Mouse (Mus musculus) lung, embryonic 15.5 days (tissue): ENCODE data around the gene Naa60. TPM values are rescaled to one million over a fixed set of nuclear protein-coding genes. Genes with fewer than 3 reads are reported as not detected.

ENCODE experiments used
- ATAC-seq: fragments of 200-750 bp; cut with Nextera tagmentation; 2 replicates; pipeline ENCODE4 v1.8.0; 2017; ENCODE audit warnings: moderate number of reproducible peaks, borderline replicate concordance; ENCODE audit not compliant: low FRiP score, low TSS enrichment; ENCODE audit errors: extremely low read depth
- H3K27ac ChIP-seq: fragments of 300-500 bp; sonication (generic); 2 replicates; pipeline ENCODE4 v1.5.1; 2015; ENCODE audit warnings: moderate library complexity, mild to moderate bottlenecking, inconsistent platforms
- H3K27me3 ChIP-seq: fragments of 300-500 bp; sonication (generic); 2 replicates; pipeline ENCODE4 v1.6.1; 2015; ENCODE audit warnings: inconsistent platforms
- H3K36me3 ChIP-seq: fragments of 300-500 bp; sonication (generic); 2 replicates; pipeline ENCODE4 v1.6.1; 2015; ENCODE audit warnings: inconsistent platforms
- H3K4me1 ChIP-seq: fragments of 300-500 bp; sonication (generic); 2 replicates; pipeline ENCODE4 v1.6.1; 2015; ENCODE audit warnings: inconsistent platforms
- H3K4me2 ChIP-seq: fragments of 300-500 bp; sonication (generic); 2 replicates; pipeline ENCODE4 v1.6.1; 2015; ENCODE audit warnings: inconsistent platforms, mild to moderate bottlenecking, moderate library complexity
- H3K4me3 ChIP-seq: fragments of 300-500 bp; sonication (generic); 2 replicates; pipeline ENCODE4 v1.5.1; 2015; ENCODE audit warnings: mild to moderate bottlenecking, inconsistent platforms
- H3K9ac ChIP-seq: fragments of 300-500 bp; sonication (generic); 2 replicates; pipeline ENCODE4 v1.6.1; 2015; ENCODE audit warnings: inconsistent platforms
- H3K9me3 ChIP-seq: fragments of 300-500 bp; sonication (generic); 2 replicates; pipeline ENCODE4 v1.6.1; 2016; ENCODE audit warnings: inconsistent platforms
- WGBS: fragments of 180-500 bp; shearing (Covaris S2); methylation state at CpG from one replicate; pipeline ENCODE4 v1.1.7; 2015; 5-methylcytosine and 5-hydroxymethylcytosine counted together
- microRNA-seq: library from miRNA; unstranded; fragments of <30 nt; microRNA quantifications from one replicate; pipeline ENCODE4, GENCODE M21; 2016
- polyA plus RNA-seq: library from polyadenylated mRNA; unstranded; fragments of >200 nt; fragmentation: Nextera tagmentation; extraction: Ambion mirVana; gene quantifications from 2 replicates; pipeline ENCODE4 v1.2.1, GENCODE M21; 2015

Gene Naa60
- polyA plus RNA-seq, 1 experiment from 2014 or later = 49.7 TPM

DNA sequence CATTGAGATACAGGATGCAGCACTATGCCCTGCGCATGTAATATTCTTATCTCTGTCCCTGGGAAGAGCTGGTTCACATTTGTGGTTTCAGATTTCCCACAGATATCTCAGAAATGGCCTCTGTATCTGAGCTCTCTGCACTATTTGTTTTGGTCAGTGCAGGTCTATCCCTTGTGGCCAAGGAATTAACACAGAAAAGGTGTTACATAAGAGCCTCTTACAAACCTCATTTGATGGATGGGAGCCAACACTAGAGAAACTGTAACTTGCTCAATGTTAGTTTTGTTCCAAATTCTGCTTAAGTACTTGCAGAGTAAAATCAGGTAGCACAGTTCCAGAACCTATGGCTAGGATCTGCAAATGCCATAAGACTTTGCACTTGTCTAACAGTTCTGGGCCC is 61.9 kb downstream of the Naa60 start:
- WGBS = 95% methylated on average over 1 of the region's 1 CpGs
- no peak for ATAC-seq
- H3K9ac ChIP-seq = no peak overlapping the region
- H3K27ac ChIP-seq = no peak overlapping the region
- H3K27me3 ChIP-seq = no peaks in the 10 kb centered on the region
- H3K9me3 ChIP-seq = no peaks in the 10 kb centered on the region
- H3K4me1 ChIP-seq = no peaks in the 10 kb centered on the region
- H3K4me2 ChIP-seq = no peak overlapping the region
- peaks cover 45% of the 10 kb centered on the region for H3K36me3 ChIP-seq
- H3K4me3 ChIP-seq = no peak overlapping the region

- 87% methylated on average over 4 of the region's 4 CpGs for WGBS
- H3K27me3 ChIP-seq = no peaks in the 10 kb centered on the region
- H3K36me3 ChIP-seq = peaks cover 42% of the 10 kb centered on the region
- H3K4me1 ChIP-seq = no peaks in the 10 kb centered on the region
- H3K9ac ChIP-seq = no peak overlapping the region
- no peaks in the 10 kb centered on the region for H3K9me3 ChIP-seq
- H3K27ac ChIP-seq = no peak overlapping the region
- no peak for ATAC-seq
- H3K4me3 ChIP-seq = no peak overlapping the region
- H3K4me2 ChIP-seq = no peak overlapping the region
Measured at GRCm38 (mm10) chr16:3934701-3935100, 62.5 kb downstream of the Naa60 start.

DNA sequence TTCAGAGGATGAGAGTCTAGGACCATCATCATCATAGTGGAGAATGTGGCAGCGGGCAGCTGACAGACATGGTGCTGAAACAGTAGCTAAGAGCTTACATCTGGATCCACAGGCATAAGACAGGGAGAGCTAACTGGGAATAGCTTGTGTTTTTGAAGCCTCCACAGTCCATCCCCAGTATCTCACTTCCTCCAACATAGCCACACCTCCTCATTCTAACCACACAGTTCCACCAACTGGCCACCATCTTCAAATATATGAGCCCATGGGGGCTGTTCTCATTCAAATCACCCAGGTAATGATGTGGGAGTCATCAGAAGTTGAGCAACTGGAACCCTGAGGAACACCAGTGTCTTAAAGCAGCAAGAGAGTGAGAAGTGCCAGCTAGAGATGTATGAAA is 79.0 kb downstream of the Naa60 start:
- Histone ChIP-seq H3K4me3 (no peak overlapping the region), H3K36me3 (no peaks in the 10 kb centered on the region), H3K4me1 (no peaks in the 10 kb centered on the region), H3K27ac (no peak overlapping the region), H3K27me3 (no peaks in the 10 kb centered on the region), H3K9me3 (no peaks in the 10 kb centered on the region), H3K4me2 (no peak overlapping the region), H3K9ac (no peak overlapping the region)
- WGBS = 80% methylated on average over 1 of the region's 1 CpGs
- no peak for ATAC-seq

Small RNA genes lying within 50 kb of the gene (microRNA-seq; reads per million reads assigned to microRNA genes)
- not detected for gene Gm23493

Other genes with a start within 250 kb of the Naa60 start
- gene Mefv, start 154.3 kb upstream of the Naa60 start, polyA plus RNA-seq = 0.15 TPM in 1 of 2 replicates, not detected in the other
- 41.6 and 48.8 TPM in 2 replicates for gene Zfp263, start 128.3 kb upstream of the Naa60 start, polyA plus RNA-seq
- not detected in 2 replicates for gene Olfr15, start 41.5 kb upstream of the Naa60 start, polyA plus RNA-seq
- gene Zfp174, start 25.1 kb upstream of the Naa60 start, polyA plus RNA-seq = 1.1 and 1.3 TPM in 2 replicates
- 6.4 and 6.8 TPM in 2 replicates for gene Zfp597, start 12.2 kb downstream of the Naa60 start, polyA plus RNA-seq
- gene Gm20695, start 12.3 kb downstream of the Naa60 start, polyA plus RNA-seq = 1.1 and 1.4 TPM in 2 replicates
- gene 1700037C18Rik, start 36.3 kb downstream of the Naa60 start, polyA plus RNA-seq = 8.7 and 8.9 TPM in 2 replicates
- gene Cluap1, start 36.4 kb downstream of the Naa60 start, polyA plus RNA-seq = 21.7 and 25.6 TPM in 2 replicates
- gene Nlrc3, start 104.3 kb downstream of the Naa60 start, polyA plus RNA-seq = 1.9 and 2.0 TPM in 2 replicates
- 17.1 and 18.1 TPM in 2 replicates for gene Slx4, start 131.4 kb downstream of the Naa60 start, polyA plus RNA-seq
- 3.1 and 3.4 TPM in 2 replicates for gene Dnase1, start 164.6 kb downstream of the Naa60 start, polyA plus RNA-seq
- 86.6 and 87.1 TPM in 2 replicates for gene Trap1, start 205.5 kb downstream of the Naa60 start, polyA plus RNA-seq